Mouse (Mus musculus) kidney, postnatal 0 days (tissue): ENCODE measurements around the gene Gm10337. TPM values are rescaled to one million over a fixed set of nuclear protein-coding genes. Genes with fewer than 3 reads are reported as not detected.

Experiments used
- ATAC-seq: fragments of 200-750 bp; cut with Nextera tagmentation; replicated peaks from 2 replicates; pipeline ENCODE4 v1.8.0; 2017; ENCODE audit warnings: low read depth, moderate number of reproducible peaks, moderate TSS enrichment, moderate library complexity; ENCODE audit not compliant: low FRiP score
- DNase-seq: peaks from one replicate; pipeline ENCODE4 v3.0.0-alpha.2; 2016; ENCODE audit warnings: low spot score
- H3K27ac ChIP-seq: fragments of 300-500 bp; sonication (generic); 2 replicates; pipeline ENCODE4 v1.5.1; 2014; ENCODE audit warnings: mild to moderate bottlenecking
- H3K27me3 ChIP-seq: fragments of 300-500 bp; sonication (generic); 2 replicates; pipeline ENCODE4 v1.6.1; 2014; ENCODE audit warnings: low read length, mixed read lengths; ENCODE audit not compliant: insufficient read depth
- H3K36me3 ChIP-seq: fragments of 300-500 bp; sonication (generic); 2 replicates; pipeline ENCODE4 v1.6.1; 2014; ENCODE audit warnings: low read length, mixed read lengths; ENCODE audit not compliant: insufficient read depth
- H3K4me1 ChIP-seq: fragments of 300-500 bp; sonication (generic); replicated peaks from 2 replicates; pipeline ENCODE4 v1.6.1; 2014; ENCODE audit warnings: antibody characterized with exemption, low read length, mixed read lengths; ENCODE audit not compliant: insufficient read depth
- H3K4me2 ChIP-seq: fragments of 300-500 bp; sonication (generic); 2 replicates; pipeline ENCODE4 v1.6.1; 2014; ENCODE audit warnings: mild to moderate bottlenecking, low read length, moderate library complexity, mixed read lengths
- H3K4me3 ChIP-seq: fragments of 300-500 bp; sonication (generic); replicated peaks from 2 replicates; pipeline ENCODE4 v1.5.1; 2014; ENCODE audit warnings: low read depth, low read length
- H3K9ac ChIP-seq: fragments of 300-500 bp; sonication (generic); 2 replicates; pipeline ENCODE4 v1.6.1; 2014; ENCODE audit warnings: low read depth, low read length
- H3K9me3 ChIP-seq: fragments of 300-500 bp; sonication (generic); replicated peaks from 2 replicates; pipeline ENCODE4 v1.6.1; 2016; ENCODE audit warnings: low read length, inconsistent platforms, mixed read lengths
- CTCF ChIP-seq: IDR thresholded peaks from 2 replicates; pipeline ENCODE4 v1.5.1; 2016; ENCODE audit warnings: antibody characterized with exemption, low read depth, mild to moderate bottlenecking, moderate library complexity
- WGBS: fragments of 180-500 bp; shearing (Covaris S2); extraction: QIAGEN DNeasy Blood & Tissue Kit; methylation state at CpG from one replicate; pipeline ENCODE4 v1.1.7; 2014; 5-methylcytosine and 5-hydroxymethylcytosine counted together
- polyA plus RNA-seq: library from polyadenylated mRNA; unstranded; fragments of >200 nt; fragmentation: Nextera tagmentation; extraction: Ambion mirVana; gene quantifications from 2 replicates; pipeline ENCODE4 v1.2.1, GENCODE M21; 2015

Gene Gm10337
- polyA plus RNA-seq, 1 experiment from 2014 or later: 1.8 TPM

DNA sequence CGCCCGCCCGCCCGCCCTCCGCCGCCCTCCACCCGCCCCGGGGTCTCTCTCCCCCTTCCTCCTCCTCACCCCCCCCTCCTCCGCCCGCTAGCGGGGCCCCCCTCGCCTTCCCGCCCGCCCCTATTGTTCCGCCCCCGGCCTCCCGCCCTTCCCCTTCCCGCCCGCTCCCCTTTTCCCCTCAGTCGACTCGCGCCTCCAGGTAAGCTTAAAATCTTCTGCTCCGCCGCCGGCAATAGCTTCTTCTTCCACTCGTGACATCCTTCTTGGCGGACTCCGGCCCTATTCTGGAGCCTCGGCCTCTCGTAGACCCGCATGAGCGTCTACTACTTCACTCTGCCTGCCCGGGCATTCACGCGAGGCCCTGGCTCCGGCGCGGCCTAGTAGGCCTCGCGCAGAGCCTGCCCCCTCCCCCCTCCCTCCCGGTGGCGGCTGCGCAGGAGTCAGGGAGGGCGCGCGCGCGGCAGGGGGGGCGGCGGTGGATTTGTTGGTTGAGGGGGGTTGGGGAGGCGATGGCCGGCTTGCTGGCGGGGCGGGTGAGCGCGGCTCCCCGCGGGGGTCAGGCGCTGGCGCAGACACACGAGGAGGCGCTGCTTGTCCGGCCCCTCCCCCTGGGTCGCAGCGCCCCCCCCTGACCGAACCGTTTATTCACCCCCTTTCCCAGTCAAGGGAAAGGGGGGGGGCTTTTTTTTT lies 32.8 kb upstream of the Gm10337 start:
- DNase-seq (peak; percentile 82), ATAC-seq (peak; percentile 71)
- H3K9ac ChIP-seq: peak overlapping the region; percentile 89
- H3K4me2 ChIP-seq: peak overlapping the region; percentile 45
- peak overlapping the region; percentile 99 for H3K27ac ChIP-seq
- H3K27me3 ChIP-seq: no peaks in the 10 kb centered on the region
- no peaks in the 10 kb centered on the region for H3K4me1 ChIP-seq
- H3K4me3 ChIP-seq: peak overlapping the region; percentile 74
- no peaks in the 10 kb centered on the region for H3K9me3 ChIP-seq
- H3K36me3 ChIP-seq: peaks cover 16% of the 10 kb centered on the region
- WGBS: 0% methylated on average over 45 of the region's 67 CpGs
- no peak; the same call in 1 of the 2 replicates for TF ChIP-seq CTCF

GRCm38 (mm10) chr15:102471295-102471645 lies 32.3 kb upstream of the Gm10337 start:
- H3K27ac ChIP-seq: peak overlapping the region; percentile 99
- H3K27me3 ChIP-seq: no peaks in the 10 kb centered on the region
- ATAC-seq (no peak), DNase-seq (peak; percentile 59)
- WGBS: under 1% methylated on average over 10 of the region's 10 CpGs
- peaks cover 21% of the 10 kb centered on the region for H3K36me3 ChIP-seq
- H3K4me3 ChIP-seq: peak overlapping the region; percentile 74
- no peaks in the 10 kb centered on the region for H3K4me1 ChIP-seq
- H3K9ac ChIP-seq: peak overlapping the region; percentile 89
- H3K4me2 ChIP-seq: peak overlapping the region; percentile 45
- no peaks in the 10 kb centered on the region for H3K9me3 ChIP-seq
- TF ChIP-seq CTCF: no peak

DNA sequence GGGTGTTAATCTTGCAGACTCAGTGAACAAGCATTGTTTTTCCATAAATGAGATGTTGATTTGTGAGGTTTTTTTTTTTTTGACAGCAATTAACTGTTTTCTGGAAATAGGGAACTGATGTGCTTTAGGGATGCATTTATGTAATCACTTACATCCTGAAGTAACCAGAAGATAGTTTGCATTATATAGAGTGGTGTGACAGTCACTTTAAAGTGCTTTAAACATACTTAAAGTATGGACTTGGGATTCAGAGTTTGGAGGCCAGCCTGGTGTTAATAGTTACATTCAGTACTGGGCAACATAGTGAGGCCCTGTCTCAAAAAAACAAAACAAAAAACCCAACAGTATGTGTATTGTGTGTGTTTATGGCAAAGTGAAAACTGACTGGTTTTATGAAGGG lies 31.8 kb upstream of the Gm10337 start:
- Histone ChIP-seq H3K4me2 (peak overlapping the region; percentile 45), H3K36me3 (peaks cover 25% of the 10 kb centered on the region), H3K9me3 (no peaks in the 10 kb centered on the region), H3K9ac (peak overlapping the region; percentile 89), H3K27me3 (no peaks in the 10 kb centered on the region), H3K4me1 (no peaks in the 10 kb centered on the region), H3K27ac (no peak overlapping the region), H3K4me3 (peak overlapping the region; percentile 74)
- DNase-seq (no peak), ATAC-seq (no peak)
- no peak for TF ChIP-seq CTCF

- no peak for ATAC-seq
- Histone ChIP-seq H3K4me3 (no peak overlapping the region), H3K4me2 (0 out of 2 replicates have a peak overlapping the region, but pooled peaks have one; percentile 10), H3K27ac (no peak overlapping the region), H3K9ac (no peak overlapping the region), H3K27me3 (no peaks in the 10 kb centered on the region), H3K4me1 (no peaks in the 10 kb centered on the region), H3K36me3 (peaks cover 33% of the 10 kb centered on the region), H3K9me3 (no peaks in the 10 kb centered on the region)
- WGBS: 33% methylated on average over 2 of the region's 2 CpGs
- no peak for DNase-seq
- TF ChIP-seq CTCF: no peak
Observed at GRCm38 (mm10) chr15:102473246-102473645, 30.3 kb upstream of the Gm10337 start.

DNA sequence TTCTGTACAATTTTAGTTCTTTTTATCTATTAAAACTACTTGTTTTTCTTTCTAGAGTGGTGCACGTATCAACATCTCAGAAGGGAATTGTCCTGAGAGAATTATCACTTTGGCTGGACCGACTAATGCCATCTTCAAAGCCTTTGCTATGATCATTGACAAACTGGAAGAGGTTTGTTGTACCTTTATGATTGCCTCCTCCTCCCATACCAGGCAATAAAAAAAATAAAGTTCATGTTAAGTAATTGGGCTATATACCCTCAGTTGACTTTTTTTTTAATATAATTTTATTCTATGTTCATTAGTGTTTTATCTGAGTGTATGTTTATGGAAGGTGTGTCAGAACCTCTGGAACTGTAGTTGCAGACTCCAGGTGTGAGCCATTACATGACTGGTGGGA lies 29.0 kb upstream of the Gm10337 start:
- DNase-seq (no peak), ATAC-seq (no peak)
- H3K27me3 ChIP-seq: no peaks in the 10 kb centered on the region
- H3K27ac ChIP-seq: no peak overlapping the region
- no peaks in the 10 kb centered on the region for H3K9me3 ChIP-seq
- WGBS: 79% methylated on average over 2 of the region's 2 CpGs
- no peak overlapping the region for H3K9ac ChIP-seq
- peaks cover 39% of the 10 kb centered on the region for H3K36me3 ChIP-seq
- no peak overlapping the region for H3K4me2 ChIP-seq
- no peak for TF ChIP-seq CTCF
- H3K4me1 ChIP-seq: no peaks in the 10 kb centered on the region
- no peak overlapping the region for H3K4me3 ChIP-seq

GRCm38 (mm10) chr15:102483136-102483535 lies 20.4 kb upstream of the Gm10337 start:
- no peak for TF ChIP-seq CTCF
- no peaks in the 10 kb centered on the region for H3K9me3 ChIP-seq
- no peak overlapping the region for H3K9ac ChIP-seq
- H3K4me2 ChIP-seq: no peak overlapping the region
- peaks cover 63% of the 10 kb centered on the region for H3K36me3 ChIP-seq
- H3K4me1 ChIP-seq: no peaks in the 10 kb centered on the region
- H3K27ac ChIP-seq: no peak overlapping the region
- no peak for DNase-seq
- no peak for ATAC-seq
- no peaks in the 10 kb centered on the region for H3K27me3 ChIP-seq
- no peak overlapping the region for H3K4me3 ChIP-seq
- 87% methylated on average over 3 of the region's 3 CpGs for WGBS

GRCm38 (mm10) chr15:102485853-102486252 lies 17.7 kb upstream of the Gm10337 start:
- Histone ChIP-seq H3K4me1 (no peaks in the 10 kb centered on the region), H3K9ac (no peak overlapping the region), H3K27ac (no peak overlapping the region), H3K36me3 (peaks cover 71% of the 10 kb centered on the region), H3K4me2 (no peak overlapping the region), H3K4me3 (no peak overlapping the region), H3K27me3 (no peaks in the 10 kb centered on the region), H3K9me3 (no peaks in the 10 kb centered on the region)
- DNase-seq: no peak
- 84% methylated on average over 12 of the region's 12 CpGs for whole genome bisulfite sequencing
- TF ChIP-seq CTCF: no peak
- ATAC-seq: no peak
